Mouse (Mus musculus): Measurements from ENCODE around the gene Gm3625.
"Not testable (repeated sequence)": the region's sequence is repeated elsewhere in the genome, so short reads cannot be mapped to it uniquely, and the experiment has no call there.

The Gm3625 gene

DNA sequence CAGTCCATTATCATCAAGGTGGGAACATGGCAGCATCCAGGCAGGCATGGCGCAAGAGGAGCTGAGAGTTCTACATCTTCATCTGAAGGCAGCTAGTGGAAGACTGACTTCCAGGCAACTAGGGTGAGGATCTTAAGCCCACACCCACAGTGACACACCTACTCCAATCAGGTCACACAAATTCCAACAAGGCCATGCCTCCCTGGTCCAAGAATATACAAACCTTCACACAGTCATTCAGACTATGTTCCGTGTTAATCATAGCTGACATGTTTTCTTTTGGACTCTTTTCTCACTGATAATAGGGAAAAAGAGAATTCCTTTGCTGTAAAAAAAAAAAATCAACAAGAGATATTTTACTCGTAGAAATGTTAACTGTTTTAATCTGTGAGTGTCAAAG lies 39.0 kb downstream of the Gm3625 start:
- DNase-seq: not testable (repeated sequence)

GRCm38 (mm10) chr12:4548053-4549013 lies 44.4 kb downstream of the Gm3625 start:
- DNase-seq: peak; percentile 75

DNA sequence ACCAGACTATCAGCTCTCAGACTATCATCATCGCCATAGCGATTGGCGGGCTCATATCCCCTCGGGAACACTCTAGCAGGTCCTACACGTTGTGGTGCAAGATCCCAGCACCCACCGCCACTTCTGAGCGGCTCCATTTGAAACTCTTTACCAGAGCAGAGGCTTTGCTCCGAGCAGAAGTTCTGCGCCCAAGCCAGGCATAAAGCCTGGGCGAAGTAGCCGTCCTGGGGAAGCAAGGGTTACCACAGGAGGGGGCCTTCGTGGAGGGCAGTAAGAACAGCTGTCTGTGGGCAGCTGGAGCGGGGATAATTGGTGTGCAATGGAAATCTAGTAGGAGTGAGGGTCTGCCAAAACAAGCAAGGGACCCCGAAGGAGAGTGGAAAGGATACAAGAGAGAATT lies 45.2 kb downstream of the Gm3625 start:
- DNase-seq: peak; percentile 7

DNA sequence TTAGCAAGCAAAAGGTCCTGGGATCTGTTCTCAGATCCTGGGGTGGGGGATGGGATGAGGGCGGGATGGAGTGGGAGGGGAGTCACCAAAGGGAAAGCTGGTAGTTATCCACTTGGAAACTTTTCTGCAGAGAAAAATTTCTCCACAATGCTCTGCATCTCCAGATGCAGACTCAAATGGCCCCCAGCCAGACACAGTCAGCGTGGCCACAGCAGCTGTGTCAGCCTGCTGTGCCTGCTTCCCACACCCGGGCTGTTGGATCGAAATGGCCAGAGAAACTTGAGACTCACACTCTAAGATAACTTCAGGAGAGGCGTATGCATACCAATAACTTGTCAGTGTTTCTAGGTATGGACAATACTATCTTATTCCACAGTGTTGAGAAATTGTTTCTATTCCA lies 46.2 kb downstream of the Gm3625 start:
- peak; percentile 9 for DNase-seq

GRCm38 (mm10) chr12:4545425-4545824 lies 47.3 kb downstream of the Gm3625 start:
- DNase-seq: no peak

GRCm38 (mm10) chr12:4544400-4544919 lies 48.3 kb downstream of the Gm3625 start:
- no peak for DNase-seq
